ENCODE assay signal across 9 mouse cellular contexts in the genomic region with DNA sequence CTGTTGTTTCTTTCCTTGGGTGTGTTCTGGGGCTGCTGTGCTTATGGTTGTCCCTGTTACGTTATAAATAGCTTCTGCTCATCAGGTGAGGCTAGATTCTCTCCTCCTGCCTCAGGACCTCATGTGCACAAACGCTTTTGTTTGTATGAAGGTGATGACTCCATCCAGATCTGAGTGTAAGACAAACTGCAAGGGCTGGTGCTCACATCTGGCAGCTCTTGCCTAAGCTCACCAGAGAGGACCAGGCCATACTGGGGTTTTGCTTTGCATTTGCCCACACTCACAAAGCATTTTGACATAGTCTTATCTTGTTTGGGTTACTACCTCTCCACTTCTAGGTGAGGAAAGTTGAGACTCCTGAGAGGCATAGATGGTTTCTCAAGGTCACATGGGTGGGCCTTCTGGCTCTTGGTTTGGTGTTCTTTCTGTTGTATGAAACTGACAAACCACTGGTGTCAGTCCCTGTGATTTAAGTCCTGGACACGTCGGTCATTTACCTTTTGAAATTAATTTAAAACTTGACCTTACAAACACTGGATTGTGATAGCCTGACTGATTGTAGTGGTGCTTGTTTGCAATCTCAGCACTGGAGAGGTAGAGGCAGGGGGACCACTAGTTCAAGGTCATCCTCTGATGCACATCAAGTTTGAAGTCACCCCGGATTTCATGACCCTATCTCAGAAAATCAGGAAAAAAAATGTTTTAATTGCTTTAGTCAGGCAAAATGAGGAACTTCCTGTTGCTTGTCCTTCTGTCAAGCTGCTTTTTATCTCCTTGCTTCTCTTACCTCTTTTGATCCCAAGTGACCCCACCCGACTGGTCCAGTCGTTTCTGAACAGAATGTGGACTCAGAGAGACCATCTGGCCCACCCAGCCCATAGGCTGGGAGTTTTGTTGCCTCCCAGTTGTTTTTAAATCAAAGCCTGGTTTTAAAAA. TPM values are rescaled to one million over a fixed set of nuclear protein-coding genes. Genes with fewer than 3 reads are reported as not detected.
DNase-seq lines count a peak whose midpoint lies in the region; ATAC-seq and TF ChIP-seq lines count a peak whose summit lies in the region.
"Had no signal": no experiment of that assay in that cellular context is flagged by ENCODE, and none has a peak within 500 bp of the region (broad histone marks: within the 10 kb centered on the region; RNA-seq: fewer than 3 reads in every experiment).

No protein-coding gene starts in this region.

- intact Hi-C loops in left cerebral cortex, postnatal 14 days (cut with DNase I) = loop anchor here (5.0 kb wide), 1 partner anchor 116 kb away; a partner anchor contains a TSS

- H3K27ac ChIP-seq in cerebellum, adult 2 months (ENCODE audit: insufficient read depth, low read length) = peak overlapping the region; percentile 19; the same call in 1 of the 2 replicates
- 0 out of 2 replicates have a peak overlapping the region, but pooled peaks have one; percentile 97 for H3K27ac ChIP-seq in lung, embryonic 15.5 days
- no peak overlapping the region for H3K27ac ChIP-seq in limb, embryonic 14.5 days (replicated peaks; ENCODE audit: low read depth, low read length)
- H3K27ac ChIP-seq in stomach, embryonic 15.5 days = no peak overlapping the region

- H3K9me3 ChIP-seq in lung, embryonic 15.5 days = no peaks in the 10 kb centered on the region
- no peaks in the 10 kb centered on the region for H3K9me3 ChIP-seq in limb, embryonic 14.5 days (ENCODE audit: control insufficient read depth, low read length)
- no peaks in the 10 kb centered on the region for H3K9me3 ChIP-seq in stomach, embryonic 15.5 days

- no peak for TF ChIP-seq POLR2A in cerebellum, adult 2 months (IDR thresholded peaks at IDR 0.05; ENCODE audit: borderline replicate concordance, insufficient read depth, low read length)
- no peak for TF ChIP-seq POLR2A in limb, embryonic 14.5 days (IDR thresholded peaks at IDR 0.05; ENCODE audit: borderline replicate concordance, extremely low read depth, insufficient read depth, insufficient read length)

- 29% methylated on average over 7 of the region's 7 CpGs for WGBS in cerebellum, adult 2 months
- 60% methylated on average over 7 of the region's 7 CpGs for WGBS in lung, embryonic 15.5 days
- 67% methylated on average over 7 of the region's 7 CpGs for WGBS in limb, embryonic 14.5 days
- 64% methylated on average over 7 of the region's 7 CpGs for WGBS in stomach, embryonic 15.5 days

- H3K4me2 ChIP-seq in lung, embryonic 15.5 days = peak overlapping the region; percentile 94
- H3K4me2 ChIP-seq in limb, embryonic 14.5 days (replicated peaks; ENCODE audit: low read depth, low read length, severe bottlenecking) = peak overlapping the region; percentile 79; the same call in 1 of the 2 replicates
- H3K4me2 ChIP-seq in stomach, embryonic 15.5 days = peak overlapping the region; percentile 72; the same call in 1 of the 2 replicates

- H3K4me3 ChIP-seq in cerebellum, adult 2 months (replicated peaks; ENCODE audit: insufficient read depth, low read depth, low read length) = peak overlapping the region; percentile 58
- H3K4me3 ChIP-seq in lung, embryonic 15.5 days = no peak overlapping the region; the same call in 1 of the 2 replicates
- no peak overlapping the region for H3K4me3 ChIP-seq in limb, embryonic 14.5 days (replicated peaks; ENCODE audit: low read length)
- H3K4me3 ChIP-seq in stomach, embryonic 15.5 days (replicated peaks) = peak overlapping the region; percentile 80; the same call in 1 of the 2 replicates

- no peak for ATAC-seq in cerebellum, adult (ENCODE audit: insufficient number of reproducible peaks, low FRiP score, low TSS enrichment)
- ATAC-seq in lung, embryonic 15.5 days (ENCODE audit: borderline replicate concordance, extremely low read depth, low FRiP score, low TSS enrichment) = no peak
- no peak for ATAC-seq in limb, embryonic 14.5 days (ENCODE audit: low FRiP score, low read depth)
- no peak for ATAC-seq in stomach, embryonic 15.5 days (ENCODE audit: insufficient read depth, low FRiP score, low read depth)

- peaks cover 29% of the 10 kb centered on the region for H3K36me3 ChIP-seq in lung, embryonic 15.5 days
- H3K36me3 ChIP-seq in limb, embryonic 14.5 days (ENCODE audit: control insufficient read depth, insufficient read depth, low read length) = peaks cover 36% of the 10 kb centered on the region
- H3K36me3 ChIP-seq in stomach, embryonic 15.5 days = 0 out of 2 replicates have a peak, but pooled peaks cover 6% of the 10 kb centered on the region

- H3K27me3 ChIP-seq in cerebellum, adult 2 months (ENCODE audit: control insufficient read depth, insufficient read depth, low read length) = no peaks in the 10 kb centered on the region
- H3K27me3 ChIP-seq in lung, embryonic 15.5 days = no peaks in the 10 kb centered on the region
- no peaks in the 10 kb centered on the region for H3K27me3 ChIP-seq in limb, embryonic 14.5 days (ENCODE audit: control insufficient read depth, insufficient read depth, low read length)
- H3K27me3 ChIP-seq in stomach, embryonic 15.5 days (replicated peaks) = no peaks in the 10 kb centered on the region

- 0 out of 2 replicates have a peak overlapping the region, but pooled peaks have one; percentile 80 for H3K9ac ChIP-seq in lung, embryonic 15.5 days
- H3K9ac ChIP-seq in limb, embryonic 14.5 days (ENCODE audit: low read depth, low read length, severe bottlenecking) = peak overlapping the region; percentile 71
- no peak overlapping the region for H3K9ac ChIP-seq in stomach, embryonic 15.5 days

- DNase-seq in cerebellum, adult 2 months = no peak
- DNase-seq in lung, postnatal 14 days = no peak
- no peak for DNase-seq in limb, embryonic 14.5 days (ENCODE audit: low spot score)
- DNase-seq in B cell, adult 2 months = no peak
- no peak for DNase-seq in left cerebral cortex, postnatal 14 days (ENCODE audit: low spot score in 2 of 2)
- DNase-seq: thymus, postnatal 4 days had no signal

- H3K4me1 ChIP-seq in cerebellum, adult 2 months (ENCODE audit: control insufficient read depth, insufficient read depth, low read length) = peaks cover 30% of the 10 kb centered on the region
- peaks cover 36% of the 10 kb centered on the region for H3K4me1 ChIP-seq in lung, embryonic 15.5 days
- H3K4me1 ChIP-seq in limb, embryonic 14.5 days (ENCODE audit: control insufficient read depth, insufficient read depth, low read length) = peaks cover 16% of the 10 kb centered on the region
- peaks cover 14% of the 10 kb centered on the region for H3K4me1 ChIP-seq in stomach, embryonic 15.5 days

- no peak for TF ChIP-seq CTCF in cerebellum, adult 2 months (IDR thresholded peaks at IDR 0.05; ENCODE audit: borderline replicate concordance, insufficient read depth, low read depth, low read length)

RNA-seq across cellular contexts. Expression of a gene that starts 10.7 kb away (rescaled TPM):
- 279 and 288 TPM in 2 replicates for polyA plus RNA-seq in cerebellum, adult 2 months (2012; rRNA removed)
- 27.4 and 31.4 TPM in 2 replicates for polyA plus RNA-seq in lung, embryonic 15.5 days (2015; fragmentation: Nextera tagmentation; extraction: Ambion mirVana)
- polyA plus RNA-seq in limb, embryonic 14.5 days (2012; rRNA removed) = 45.7 and 49.2 TPM in 2 replicates
- polyA plus RNA-seq in limb, embryonic 14.5 days (2014; fragmentation: Nextera tagmentation; extraction: Ambion mirVana) = 25.5 and 29.3 TPM in 2 replicates
- 24.1 and 24.6 TPM in 2 replicates for polyA plus RNA-seq in stomach, embryonic 15.5 days (2015; fragmentation: Nextera tagmentation; extraction: Ambion mirVana)
- total RNA-seq in left cerebral cortex, postnatal 14 days (2021) = 100 to 1,000 TPM; 188 to 210 TPM

RNA-seq across cellular contexts. Expression of a gene that starts 45.6 kb away (rescaled TPM):
- polyA plus RNA-seq in cerebellum, adult 2 months (2012; rRNA removed) = 36.9 and 51.5 TPM in 2 replicates
- 27.0 and 29.1 TPM in 2 replicates for polyA plus RNA-seq in lung, embryonic 15.5 days (2015; fragmentation: Nextera tagmentation; extraction: Ambion mirVana)
- 23.7 and 28.1 TPM in 2 replicates for polyA plus RNA-seq in limb, embryonic 14.5 days (2012; rRNA removed)
- polyA plus RNA-seq in limb, embryonic 14.5 days (2014; fragmentation: Nextera tagmentation; extraction: Ambion mirVana) = 23.4 and 24.7 TPM in 2 replicates
- polyA plus RNA-seq in stomach, embryonic 15.5 days (2015; fragmentation: Nextera tagmentation; extraction: Ambion mirVana) = 26.6 and 27.9 TPM in 2 replicates
- 10 to 100 TPM; 25.8 to 31.8 TPM for total RNA-seq in left cerebral cortex, postnatal 14 days (2021)

RNA-seq across cellular contexts. Expression of a gene that starts 58.7 kb away (rescaled TPM):
- 62.4 and 67.3 TPM in 2 replicates for polyA plus RNA-seq in cerebellum, adult 2 months (2012; rRNA removed)
- 172 and 183 TPM in 2 replicates for polyA plus RNA-seq in lung, embryonic 15.5 days (2015; fragmentation: Nextera tagmentation; extraction: Ambion mirVana)
- 91.7 and 96.8 TPM in 2 replicates for polyA plus RNA-seq in limb, embryonic 14.5 days (2012; rRNA removed)
- polyA plus RNA-seq in limb, embryonic 14.5 days (2014; fragmentation: Nextera tagmentation; extraction: Ambion mirVana) = 159 and 163 TPM in 2 replicates
- 128 and 134 TPM in 2 replicates for polyA plus RNA-seq in stomach, embryonic 15.5 days (2015; fragmentation: Nextera tagmentation; extraction: Ambion mirVana)
- 10 to 100 TPM; 31.8 to 39.8 TPM for total RNA-seq in left cerebral cortex, postnatal 14 days (2021)

RNA-seq across cellular contexts. Expression of a gene that starts 59.1 kb away (rescaled TPM):
- 621 and 638 TPM in 2 replicates for polyA plus RNA-seq in cerebellum, adult 2 months (2012; rRNA removed)
- 164 and 173 TPM in 2 replicates for polyA plus RNA-seq in lung, embryonic 15.5 days (2015; fragmentation: Nextera tagmentation; extraction: Ambion mirVana)
- polyA plus RNA-seq in limb, embryonic 14.5 days (2012; rRNA removed) = 158 and 183 TPM in 2 replicates
- polyA plus RNA-seq in limb, embryonic 14.5 days (2014; fragmentation: Nextera tagmentation; extraction: Ambion mirVana) = 127 and 134 TPM in 2 replicates
- polyA plus RNA-seq in stomach, embryonic 15.5 days (2015; fragmentation: Nextera tagmentation; extraction: Ambion mirVana) = 153 and 185 TPM in 2 replicates
- total RNA-seq in left cerebral cortex, postnatal 14 days (2021) = 100 to 1,000 TPM; 445 to 467 TPM

Comparison
In these comparisons a context has a peak if more than half of its experiments do, and no peak if none do; other contexts are left out.
1. H3K27ac ChIP-seq: peak in cerebellum, adult 2 months (single experiment) and lung, embryonic 15.5 days (single experiment); none in limb, embryonic 14.5 days (single experiment) and stomach, embryonic 15.5 days (single experiment).
2. H3K4me3 ChIP-seq: peak in cerebellum, adult 2 months (single experiment) and stomach, embryonic 15.5 days (single experiment); none in lung, embryonic 15.5 days (single experiment) and limb, embryonic 14.5 days (single experiment).
3. Peak in every context shown above with its lines, with median percentiles within 50 percentile points of each other: H3K4me2 ChIP-seq.